Mouse (Mus musculus): Measurements from ENCODE around the gene Zdhhc4.
A peak's percentile ranks its signal among the peaks of the same experiment; 100 is the strongest.

Zdhhc4 gene

GRCm38 (mm10) chr5:143317288-143317610, 11.8 kb downstream of the Zdhhc4 start:
- DNase-seq (ENCODE audit: low spot score) = no peak

- DNase-seq (ENCODE audit: low spot score) = no peak
Observed at GRCm38 (mm10) chr5:143316605-143317287, 12.3 kb downstream of the Zdhhc4 start.

- no peak for DNase-seq (ENCODE audit: low spot score)
Observed at GRCm38 (mm10) chr5:143315514-143315888, 13.6 kb downstream of the Zdhhc4 start.

- peak; percentile 96 for DNase-seq (ENCODE audit: low spot score)
Observed at GRCm38 (mm10) chr5:143314730-143315513, 14.1 kb downstream of the Zdhhc4 start, which contains the start of gene E130309D02Rik. Gene E130309D02Rik, minus strand, starts transcription at chr5:143315360.

- no peak for DNase-seq (ENCODE audit: low spot score)
Observed at GRCm38 (mm10) chr5:143314183-143314729, 14.8 kb downstream of the Zdhhc4 start.

- peak; percentile 72 for DNase-seq (ENCODE audit: low spot score)
Observed at GRCm38 (mm10) chr5:143311886-143312285, 17.2 kb downstream of the Zdhhc4 start.

GRCm38 (mm10) chr5:143309916-143310315, 19.1 kb downstream of the Zdhhc4 start:
- DNase-seq (ENCODE audit: low spot score) = no peak

- no peak for DNase-seq (ENCODE audit: low spot score)
Observed at GRCm38 (mm10) chr5:143308825-143309224, 20.2 kb downstream of the Zdhhc4 start.

GRCm38 (mm10) chr5:143304251-143304650, 24.8 kb downstream of the Zdhhc4 start:
- no peak for DNase-seq (ENCODE audit: low spot score)

GRCm38 (mm10) chr5:143301296-143301695, 27.8 kb downstream of the Zdhhc4 start:
- DNase-seq (ENCODE audit: low spot score) = no peak

- DNase-seq (ENCODE audit: low spot score) = peak; percentile 42
Observed at GRCm38 (mm10) chr5:143299686-143300085, 29.4 kb downstream of the Zdhhc4 start.

- DNase-seq (ENCODE audit: low spot score) = no peak
Observed at GRCm38 (mm10) chr5:143298391-143298790, 30.7 kb downstream of the Zdhhc4 start.

GRCm38 (mm10) chr5:143297986-143298385, 31.1 kb downstream of the Zdhhc4 start:
- DNase-seq (ENCODE audit: low spot score) = no peak

- DNase-seq (ENCODE audit: low spot score) = no peak
Observed at GRCm38 (mm10) chr5:143295330-143295729, 33.7 kb downstream of the Zdhhc4 start.

- no peak for DNase-seq (ENCODE audit: low spot score)
Observed at GRCm38 (mm10) chr5:143294862-143295261, 34.2 kb downstream of the Zdhhc4 start.

- no peak for DNase-seq (ENCODE audit: low spot score)
Observed at GRCm38 (mm10) chr5:143293404-143293803, 35.7 kb downstream of the Zdhhc4 start, which contains the start of gene Zfp853. Gene Zfp853, minus strand, starts transcription at chr5:143293623.

- DNase-seq (ENCODE audit: low spot score) = no peak
Observed at GRCm38 (mm10) chr5:143292879-143293278, 36.2 kb downstream of the Zdhhc4 start.

GRCm38 (mm10) chr5:143289299-143289698, 39.8 kb downstream of the Zdhhc4 start:
- DNase-seq (ENCODE audit: low spot score) = no peak

- no peak for DNase-seq (ENCODE audit: low spot score)
Observed at GRCm38 (mm10) chr5:143288378-143288911, 40.6 kb downstream of the Zdhhc4 start.

GRCm38 (mm10) chr5:143287774-143288328, 41.2 kb downstream of the Zdhhc4 start:
- no peak for DNase-seq (ENCODE audit: low spot score)

- DNase-seq (ENCODE audit: low spot score) = no peak
Observed at GRCm38 (mm10) chr5:143284762-143285161, 44.3 kb downstream of the Zdhhc4 start.

- no peak for DNase-seq (ENCODE audit: low spot score)
Observed at GRCm38 (mm10) chr5:143279247-143279646, 49.8 kb downstream of the Zdhhc4 start.

- no peak for DNase-seq (ENCODE audit: low spot score)
Observed at GRCm38 (mm10) chr5:143275761-143276160, 53.3 kb downstream of the Zdhhc4 start.

All from urinary bladder, postnatal 25 days (tissue).